Mouse (Mus musculus): ENCODE data around the gene Hnrnpa1. TPM values are rescaled to one million over a fixed set of nuclear protein-coding genes. Genes with fewer than 3 reads are reported as not detected.

Gene Hnrnpa1
- polyA plus RNA-seq (2012; ENCODE audit: low replicate concordance): 40.2 and 80.3 TPM in 2 replicates

DNA sequence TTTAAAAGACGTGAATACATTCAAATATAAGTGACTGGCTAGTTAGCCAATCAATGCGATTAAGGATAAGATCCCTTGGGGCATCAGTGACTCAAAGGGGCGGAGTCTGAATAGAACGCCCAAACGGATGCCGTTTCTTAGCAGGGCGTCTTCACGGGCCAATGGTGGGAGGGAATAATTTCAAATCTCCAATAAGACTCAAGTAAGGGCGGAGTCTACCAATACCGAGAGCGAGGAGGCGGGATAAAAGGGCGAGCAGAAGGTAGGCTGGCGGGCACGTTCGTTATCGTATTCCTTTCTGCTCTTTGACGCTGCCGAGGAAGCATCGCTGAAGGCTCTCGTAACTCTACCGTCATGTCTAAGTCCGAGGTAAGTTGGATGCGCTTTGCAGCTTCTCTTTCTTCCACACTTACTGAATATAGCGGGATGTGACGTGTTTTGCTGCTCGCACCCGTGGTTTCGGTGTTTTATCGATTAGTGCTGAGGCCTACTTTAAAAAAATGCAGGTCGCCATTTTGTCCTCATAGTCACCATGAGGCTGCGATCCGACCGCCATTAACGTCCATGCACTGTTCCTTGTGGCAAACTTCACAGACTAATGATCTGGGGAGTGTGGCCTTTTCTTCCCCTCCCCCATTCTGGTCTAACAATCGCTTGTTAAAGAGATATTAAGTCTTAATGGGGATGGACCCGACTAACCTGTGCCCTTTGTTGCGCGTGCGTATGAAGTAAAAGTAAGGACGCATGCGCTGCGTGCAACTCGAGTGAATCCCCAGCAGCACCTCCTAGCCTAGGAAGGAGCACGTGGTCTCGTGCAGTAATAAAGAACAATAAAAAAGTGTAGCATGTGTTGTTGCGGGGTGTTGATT lies at the start of gene Hnrnpa1:
TSS of gene Hnrnpa1 (plus strand) at position 273 of the 869 bp plus-strand sequence.

DNA sequence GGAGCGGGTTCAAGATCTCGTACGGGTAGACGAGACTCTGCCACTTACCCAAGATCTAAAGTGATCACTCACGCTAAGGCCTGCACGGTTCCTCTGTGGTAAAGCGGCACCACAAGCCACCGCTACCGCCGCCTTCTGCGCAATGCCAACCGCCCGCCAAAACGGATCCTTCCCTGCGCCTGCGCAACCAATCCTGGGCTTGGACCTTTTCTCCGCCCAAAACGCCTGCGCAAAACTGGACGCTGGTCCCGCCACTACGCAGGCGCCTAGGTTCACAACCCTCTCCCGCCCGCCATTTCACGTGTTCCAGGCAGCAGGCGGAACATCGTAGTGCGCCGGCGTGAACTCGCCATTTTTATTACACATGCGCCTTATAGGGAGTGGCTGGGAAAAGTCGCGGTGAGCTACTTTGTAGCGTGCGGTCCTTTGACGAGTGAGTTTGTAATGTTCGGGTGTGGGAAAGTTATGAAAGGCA lies 510 bp upstream of the Hnrnpa1 start, which contains the start of gene Cbx5:
TSS of gene Cbx5 (minus strand) at position 132 of the 475 bp plus-strand sequence.

GRCm38 (mm10) chr15:103257790-103258728 lies 17.8 kb downstream of the Hnrnpa1 start, which contains the start of gene Nfe2:
TSS of gene Nfe2 (minus strand) at chr15:103258403.

DNA sequence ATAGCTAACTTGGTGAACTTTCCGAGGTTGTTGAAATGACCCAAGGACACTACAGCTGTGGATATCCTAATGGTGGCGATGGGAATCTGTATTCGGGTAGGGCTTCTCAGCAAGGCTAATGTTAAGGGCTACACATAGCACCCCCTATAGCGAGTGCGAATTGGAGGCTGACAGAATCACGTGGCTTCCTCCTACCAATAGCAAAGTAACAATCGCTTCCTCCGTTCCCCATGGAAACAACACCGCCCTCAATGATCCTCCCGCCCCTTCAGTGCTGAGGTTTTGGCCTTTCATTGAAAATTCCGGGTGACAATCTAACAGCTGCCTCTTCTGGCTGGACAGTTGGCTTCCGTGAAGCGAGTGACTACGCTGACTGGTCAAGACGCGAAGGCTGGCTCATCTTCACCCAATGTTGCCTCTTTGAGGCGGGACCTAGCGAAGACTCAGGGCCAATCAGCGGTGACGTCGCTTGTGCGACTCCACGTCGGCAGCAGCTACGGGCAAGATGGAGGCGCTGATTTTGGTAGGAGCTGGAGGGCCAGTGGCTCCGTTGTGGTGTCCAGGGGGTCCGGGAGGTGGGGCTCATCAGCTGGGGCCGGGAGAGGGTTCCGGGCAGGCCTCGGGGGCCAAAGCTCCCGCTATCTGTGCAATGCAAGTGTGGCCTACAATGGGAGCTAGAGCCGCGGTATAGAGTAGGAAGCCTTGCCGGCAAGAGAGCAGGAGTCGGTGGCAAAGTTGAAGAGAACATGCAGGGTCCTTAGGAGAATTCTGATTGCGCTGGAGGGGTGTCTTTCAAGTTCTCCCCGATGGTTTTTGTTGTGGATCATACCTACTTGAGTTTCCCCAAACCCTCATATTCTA lies 32.4 kb downstream of the Hnrnpa1 start, which contains the start of gene Copz1:
TSS of gene Copz1 (plus strand) at position 296 of the 861 bp plus-strand sequence.

Other genes with a start within 250 kb of the Hnrnpa1 start
- not detected in 2 replicates for gene Hoxc8, start 249.8 kb upstream of the Hnrnpa1 start, polyA plus RNA-seq (2012; ENCODE audit: low replicate concordance)
- 0.22 and 0.58 TPM in 2 replicates for gene Hoxc6, start 242.2 kb upstream of the Hnrnpa1 start, polyA plus RNA-seq (2012; ENCODE audit: low replicate concordance)
- 0.72 and 2.6 TPM in 2 replicates for gene Hoxc4, start 221.5 kb upstream of the Hnrnpa1 start, polyA plus RNA-seq (2012; ENCODE audit: low replicate concordance)
- 5.7 and 7.2 TPM in 2 replicates for gene Smug1, start 73.3 kb upstream of the Hnrnpa1 start, polyA plus RNA-seq (2012; ENCODE audit: low replicate concordance)
- 1.2 and 3.2 TPM in 2 replicates for gene Cbx5, start 616 bp upstream of the Hnrnpa1 start, polyA plus RNA-seq (2012; ENCODE audit: low replicate concordance)
- 24.0 and 33.2 TPM in 2 replicates for gene Nfe2, start 18.0 kb downstream of the Hnrnpa1 start, polyA plus RNA-seq (2012; ENCODE audit: low replicate concordance)
- gene Copz1, start 32.3 kb downstream of the Hnrnpa1 start, polyA plus RNA-seq (2012; ENCODE audit: low replicate concordance): 13.2 and 36.2 TPM in 2 replicates
- 0.13 and 0.15 TPM in 2 replicates for gene Gpr84, start 70.2 kb downstream of the Hnrnpa1 start, polyA plus RNA-seq (2012; ENCODE audit: low replicate concordance)
- gene Zfp385a, start 99.7 kb downstream of the Hnrnpa1 start, polyA plus RNA-seq (2012; ENCODE audit: low replicate concordance): 180 and 361 TPM in 2 replicates
- 5.0 and 8.0 TPM in 2 replicates for gene Itga5, start 126.3 kb downstream of the Hnrnpa1 start, polyA plus RNA-seq (2012; ENCODE audit: low replicate concordance)
- gene Gtsf1, start 190.0 kb downstream of the Hnrnpa1 start, polyA plus RNA-seq (2012; ENCODE audit: low replicate concordance): not detected in 2 replicates
- not detected in 2 replicates for gene Gtsf2, start 208.0 kb downstream of the Hnrnpa1 start, polyA plus RNA-seq (2012; ENCODE audit: low replicate concordance)
- gene Nckap1l, start 213.4 kb downstream of the Hnrnpa1 start, polyA plus RNA-seq (2012; ENCODE audit: low replicate concordance): 24.4 and 46.7 TPM in 2 replicates